Mouse (Mus musculus): Measurements from ENCODE around the gene Zfp322a.

- TF ChIP-seq CTCF (IDR thresholded peaks at IDR 0.05; ENCODE audit: borderline replicate concordance, control insufficient read depth, extremely low read depth, insufficient read depth, low read length, poor library complexity) (no peak), POLR2A (IDR thresholded peaks at IDR 0.05; ENCODE audit: control insufficient read depth, extremely low read depth, insufficient read depth, low read length, poor library complexity) (no peak)
These were observed 55.9 kb downstream of the Zfp322a start for GRCm38 (mm10) chr13:23312909-23313669.

All from thymus, adult 2 months (tissue).